Mouse (Mus musculus) hindbrain, embryonic 16.5 days (tissue): ENCODE data around the gene Rnf38. TPM values are rescaled to one million over a fixed set of nuclear protein-coding genes. Genes with fewer than 3 reads are reported as not detected.
A peak's percentile ranks its signal among the peaks of the same experiment; 100 is the strongest.

Experiments
- ATAC-seq: fragments of 200-750 bp; cut with Nextera tagmentation; 2 replicates; pipeline ENCODE4 v1.8.0; 2017; ENCODE audit warnings: moderate TSS enrichment, moderate library complexity
- H3K27ac ChIP-seq: fragments of 300-500 bp; sonication (generic); 2 replicates; pipeline ENCODE4 v1.5.1; 2014; ENCODE audit warnings: low read depth, mild to moderate bottlenecking, control low read depth, low read length, moderate library complexity
- H3K27me3 ChIP-seq: fragments of 300-500 bp; sonication (generic); replicated peaks from 2 replicates; pipeline ENCODE4 v1.6.1; 2014; ENCODE audit warnings: low read length; ENCODE audit not compliant: control insufficient read depth, insufficient read depth
- H3K36me3 ChIP-seq: fragments of 300-500 bp; sonication (generic); 2 replicates; pipeline ENCODE4 v1.6.1; 2014; ENCODE audit warnings: mild to moderate bottlenecking, low read length, moderate library complexity, mixed read lengths; ENCODE audit not compliant: control insufficient read depth, insufficient read depth
- H3K4me1 ChIP-seq: fragments of 300-500 bp; sonication (generic); 2 replicates; pipeline ENCODE4 v1.6.1; 2014; ENCODE audit warnings: low read depth, low read length; ENCODE audit not compliant: control insufficient read depth, insufficient read depth
- H3K4me2 ChIP-seq: fragments of 300-500 bp; sonication (generic); 2 replicates; pipeline ENCODE4 v1.6.1; 2014; ENCODE audit warnings: mild to moderate bottlenecking, low read length, control low read depth, moderate library complexity
- H3K4me3 ChIP-seq: fragments of 300-500 bp; sonication (generic); 2 replicates; pipeline ENCODE4 v1.5.1; 2014; ENCODE audit warnings: mild to moderate bottlenecking, low read length, control low read depth, moderate library complexity
- H3K9ac ChIP-seq: fragments of 300-500 bp; sonication (generic); 2 replicates; pipeline ENCODE4 v1.6.1; 2014; ENCODE audit warnings: low read depth, mild to moderate bottlenecking, control low read depth, low read length, moderate library complexity
- H3K9me3 ChIP-seq: fragments of 300-500 bp; sonication (generic); 2 replicates; pipeline ENCODE4 v1.6.1; 2014; ENCODE audit warnings: mild to moderate bottlenecking, low read length, moderate library complexity; ENCODE audit not compliant: control insufficient read depth
- WGBS: fragments of 180-500 bp; shearing (Covaris S2); extraction: QIAGEN DNeasy Blood & Tissue Kit; methylation state at CpG from one replicate; pipeline ENCODE4 v1.1.7; 2014; 5-methylcytosine and 5-hydroxymethylcytosine counted together
- polyA plus RNA-seq: library from polyadenylated mRNA; unstranded; fragments of >200 nt; fragmentation: Nextera tagmentation; extraction: Ambion mirVana; gene quantifications from 2 replicates; pipeline ENCODE4 v1.2.1, GENCODE M21; 2015

Gene Rnf38
- polyA plus RNA-seq, 1 experiment from 2014 or later = 20.9 TPM

DNA sequence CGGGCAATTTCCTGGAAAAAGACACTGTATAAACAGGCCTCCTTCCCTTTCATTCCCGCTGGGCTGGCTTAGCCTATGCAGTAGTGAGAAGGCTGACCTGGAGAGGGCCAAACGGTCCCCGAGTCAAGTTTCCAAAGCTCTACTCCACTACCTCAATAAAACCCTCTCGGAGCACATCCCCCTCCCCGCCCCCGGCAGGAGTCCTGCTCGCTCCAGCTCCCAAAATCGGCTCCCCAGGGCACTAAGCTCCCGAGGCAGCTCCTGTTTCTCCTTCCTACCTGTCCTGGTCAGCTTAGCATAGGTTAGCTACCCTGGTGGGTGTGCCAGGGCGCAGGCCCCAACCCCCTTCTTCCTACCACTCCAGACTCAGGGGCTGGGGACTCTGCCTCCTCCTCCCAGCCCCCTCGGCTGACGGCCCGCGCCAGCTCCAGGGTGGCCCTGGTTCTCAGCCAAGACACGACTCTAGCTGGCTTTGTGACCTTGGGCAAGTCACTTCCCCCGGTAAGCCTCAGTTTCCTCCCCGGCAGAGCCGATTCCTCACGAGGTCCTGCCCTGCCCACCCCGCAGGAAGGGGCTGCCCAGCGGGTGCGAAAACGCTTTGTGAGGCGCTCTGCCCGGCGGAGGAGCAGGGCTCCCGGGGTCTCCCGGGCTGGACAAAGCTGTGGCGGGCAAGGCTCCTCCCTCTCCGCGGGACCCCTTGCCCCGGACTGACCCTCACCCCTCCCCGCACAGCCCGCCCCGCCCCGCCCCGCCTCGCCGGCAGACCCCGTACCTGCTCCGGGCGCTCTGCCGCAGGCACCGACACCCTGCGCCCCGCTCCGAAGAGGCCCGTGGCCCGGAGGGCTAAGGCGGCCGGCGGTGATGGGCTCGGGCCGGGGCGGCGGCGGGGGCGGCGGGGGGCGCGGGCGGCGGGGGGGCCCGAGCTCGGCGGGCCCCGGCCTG lies 547 bp downstream of the Rnf38 start:
- Histone ChIP-seq H3K9ac (peak overlapping the region; percentile 95), H3K27ac (peak overlapping the region; percentile 92), H3K4me3 (peak overlapping the region; percentile 88), H3K4me2 (peak overlapping the region; percentile 89), H3K36me3 (no peaks in the 10 kb centered on the region), H3K9me3 (no peaks in the 10 kb centered on the region), H3K27me3 (no peaks in the 10 kb centered on the region), H3K4me1 (peaks cover 23% of the 10 kb centered on the region)
- peak; percentile 46 for ATAC-seq
- WGBS = under 1% methylated on average over 47 of the region's 68 CpGs

DNA sequence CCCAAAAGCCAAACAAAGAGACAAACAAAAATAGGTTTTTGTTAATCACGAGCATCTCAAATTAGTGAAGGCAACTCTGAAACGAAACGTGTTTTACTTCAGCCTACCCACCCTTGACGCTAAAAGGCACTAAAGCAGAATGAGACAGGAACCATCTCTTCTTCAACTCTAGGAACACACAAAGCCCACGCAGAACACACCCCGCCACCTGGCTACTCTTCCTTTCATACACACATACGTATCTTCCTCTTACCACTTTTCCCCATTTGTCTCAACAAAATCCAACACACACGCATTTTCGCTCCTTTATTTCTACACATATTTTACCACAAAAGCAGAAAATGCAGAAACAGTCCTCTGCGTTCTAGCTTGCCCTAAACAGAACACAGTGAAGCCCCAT lies 8.5 kb downstream of the Rnf38 start:
- H3K27ac ChIP-seq = no peak overlapping the region
- peaks cover 3% of the 10 kb centered on the region; the same call in 1 of the 2 replicates for H3K4me1 ChIP-seq
- no peak overlapping the region for H3K4me2 ChIP-seq
- no peak for ATAC-seq
- no peaks in the 10 kb centered on the region for H3K27me3 ChIP-seq
- no peaks in the 10 kb centered on the region for H3K9me3 ChIP-seq
- no peak overlapping the region for H3K4me3 ChIP-seq
- WGBS = 92% methylated on average over 10 of the region's 10 CpGs
- no peak overlapping the region for H3K9ac ChIP-seq
- no peaks in the 10 kb centered on the region for H3K36me3 ChIP-seq

DNA sequence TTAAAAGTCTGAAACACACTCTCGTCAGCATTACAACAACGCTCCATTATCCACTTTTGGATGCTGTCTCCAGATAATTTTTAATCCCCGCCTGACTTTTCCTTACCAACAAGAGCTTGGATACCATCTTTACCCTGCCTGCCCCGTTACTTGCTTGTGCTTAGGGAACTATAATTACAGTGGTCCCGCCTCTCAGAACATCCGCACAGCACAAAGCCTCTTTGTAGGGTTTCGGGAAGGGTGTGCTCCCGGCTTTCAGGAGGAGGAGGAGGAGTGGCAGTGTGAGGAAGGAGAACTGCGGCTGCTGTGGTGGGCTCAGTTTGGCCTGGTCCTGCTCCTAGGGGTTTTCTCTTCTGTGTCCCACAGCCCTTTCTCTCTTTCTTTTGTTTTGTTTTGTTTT lies 9.4 kb downstream of the Rnf38 start:
- H3K27ac ChIP-seq = no peak overlapping the region
- no peaks in the 10 kb centered on the region for H3K27me3 ChIP-seq
- H3K4me3 ChIP-seq = no peak overlapping the region
- no peak overlapping the region; the same call in 1 of the 2 replicates for H3K9ac ChIP-seq
- peak overlapping the region; percentile 10; the same call in 1 of the 2 replicates for H3K4me2 ChIP-seq
- ATAC-seq = no peak
- no peaks in the 10 kb centered on the region for H3K9me3 ChIP-seq
- 26% methylated on average over 9 of the region's 9 CpGs for WGBS
- no peaks in the 10 kb centered on the region for H3K36me3 ChIP-seq
- H3K4me1 ChIP-seq = peaks cover 3% of the 10 kb centered on the region; the same call in 1 of the 2 replicates

DNA sequence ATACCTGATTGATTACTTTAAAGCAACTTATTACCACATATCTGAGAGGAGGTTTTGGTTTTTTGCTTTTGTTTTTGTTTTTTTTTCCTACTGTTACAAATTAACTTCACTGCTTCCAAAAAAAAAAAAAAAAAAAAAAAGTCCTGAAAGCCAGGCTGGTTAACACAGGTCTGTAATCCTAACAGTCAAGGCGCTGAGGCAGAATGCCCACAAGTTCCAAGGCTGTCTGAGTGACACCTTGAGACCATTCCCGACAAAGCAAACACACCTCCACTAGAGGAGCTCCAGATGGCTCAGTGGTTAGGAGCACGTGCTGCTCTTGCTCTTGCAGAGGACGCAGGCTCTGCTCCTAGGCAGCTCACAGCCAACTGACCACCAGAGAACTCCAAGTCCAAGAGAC lies 10.1 kb downstream of the Rnf38 start:
- H3K9me3 ChIP-seq = no peaks in the 10 kb centered on the region
- WGBS = 66% methylated on average over 4 of the region's 4 CpGs
- no peaks in the 10 kb centered on the region for H3K27me3 ChIP-seq
- peaks cover 3% of the 10 kb centered on the region; the same call in 1 of the 2 replicates for H3K4me1 ChIP-seq
- no peak for ATAC-seq
- H3K27ac ChIP-seq = no peak overlapping the region
- no peak overlapping the region for H3K4me3 ChIP-seq
- no peak overlapping the region for H3K4me2 ChIP-seq
- no peaks in the 10 kb centered on the region for H3K36me3 ChIP-seq
- H3K9ac ChIP-seq = no peak overlapping the region

DNA sequence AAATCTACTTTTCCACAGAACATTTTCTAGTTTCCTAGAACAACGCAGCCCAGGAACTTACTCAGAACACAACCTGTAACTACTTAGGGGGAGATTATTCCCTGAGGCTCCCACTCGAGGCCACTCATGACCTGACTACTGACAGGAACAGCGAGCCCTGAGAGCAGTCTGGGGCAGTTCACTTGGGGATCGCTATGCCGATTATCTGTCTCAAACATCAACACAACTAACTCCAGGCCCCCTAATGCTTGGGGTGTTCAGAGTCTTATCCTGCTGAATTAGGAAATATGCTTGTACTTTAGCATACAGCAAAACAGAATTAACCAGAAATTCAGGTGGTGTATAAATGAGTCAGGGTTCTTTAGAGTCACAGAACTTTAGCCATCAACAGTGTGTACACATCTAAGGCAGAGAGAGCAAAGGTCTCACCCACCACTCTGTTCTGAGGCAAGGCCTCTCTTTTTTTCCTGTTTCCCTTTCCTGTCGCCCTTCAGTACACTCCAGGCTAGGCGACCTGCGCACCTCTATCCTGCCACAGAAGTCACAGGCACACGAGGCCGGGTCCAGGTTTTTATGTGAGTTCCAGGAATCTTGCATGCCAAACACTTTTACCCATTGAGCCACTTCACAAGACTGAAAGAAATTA lies 16.7 kb downstream of the Rnf38 start:
- no peak overlapping the region for H3K4me3 ChIP-seq
- no peak for ATAC-seq
- H3K27me3 ChIP-seq = no peaks in the 10 kb centered on the region
- H3K4me1 ChIP-seq = no peaks in the 10 kb centered on the region
- H3K36me3 ChIP-seq = no peaks in the 10 kb centered on the region
- no peak overlapping the region for H3K9ac ChIP-seq
- no peaks in the 10 kb centered on the region for H3K9me3 ChIP-seq
- 71% methylated on average over 10 of the region's 10 CpGs for WGBS
- H3K4me2 ChIP-seq = no peak overlapping the region
- H3K27ac ChIP-seq = no peak overlapping the region

DNA sequence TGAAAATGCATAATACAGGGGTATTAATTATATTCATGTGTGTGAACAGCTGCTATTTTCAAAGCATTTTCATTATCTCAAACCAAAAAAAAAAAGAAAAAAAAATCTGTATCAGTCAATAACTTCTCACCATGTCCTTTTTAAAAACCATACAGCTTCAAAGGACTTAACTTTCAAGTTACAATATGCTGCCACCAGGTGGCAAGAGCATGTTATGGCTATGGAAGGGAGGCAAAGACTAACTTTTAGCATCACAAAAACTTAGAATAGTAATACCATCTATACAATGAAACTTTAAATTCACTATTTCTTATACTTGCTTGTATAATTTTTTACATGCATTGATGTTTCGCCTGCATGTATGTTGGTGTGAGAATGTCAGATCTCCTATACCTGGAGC lies 33.6 kb downstream of the Rnf38 start:
- H3K4me2 ChIP-seq = no peak overlapping the region
- H3K36me3 ChIP-seq = no peaks in the 10 kb centered on the region
- H3K27me3 ChIP-seq = no peaks in the 10 kb centered on the region
- no peak overlapping the region for H3K9ac ChIP-seq
- no peaks in the 10 kb centered on the region; the same call in 1 of the 2 replicates for H3K4me1 ChIP-seq
- WGBS = 86% methylated on average over 1 of the region's 1 CpGs
- no peak overlapping the region for H3K27ac ChIP-seq
- ATAC-seq = no peak
- H3K9me3 ChIP-seq = no peaks in the 10 kb centered on the region
- H3K4me3 ChIP-seq = no peak overlapping the region

DNA sequence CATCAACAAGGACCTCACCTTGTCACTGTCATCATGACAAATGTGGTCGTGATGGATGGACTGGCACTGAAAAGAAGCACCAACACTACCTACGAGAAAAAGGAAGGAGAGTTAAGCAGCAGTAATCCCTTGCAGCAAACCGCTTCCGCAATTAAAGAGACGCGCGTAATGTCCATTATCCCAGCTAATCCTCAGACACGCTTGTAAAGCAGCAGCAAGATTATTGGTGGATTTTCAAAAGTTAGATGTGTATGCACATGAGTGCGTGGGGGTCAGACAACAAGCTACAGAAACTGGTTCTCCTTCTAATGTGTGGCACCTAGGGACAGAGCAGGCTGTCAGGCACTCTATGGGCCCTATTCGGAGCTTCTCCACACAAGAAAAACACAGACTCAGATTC lies 46.2 kb downstream of the Rnf38 start:
- no peak for ATAC-seq
- 70% methylated on average over 10 of the region's 10 CpGs for WGBS
- Histone ChIP-seq H3K36me3 (no peaks in the 10 kb centered on the region), H3K27me3 (no peaks in the 10 kb centered on the region), H3K27ac (no peak overlapping the region), H3K4me2 (no peak overlapping the region), H3K4me3 (no peak overlapping the region), H3K9ac (no peak overlapping the region), H3K9me3 (no peaks in the 10 kb centered on the region), H3K4me1 (no peaks in the 10 kb centered on the region)

DNA sequence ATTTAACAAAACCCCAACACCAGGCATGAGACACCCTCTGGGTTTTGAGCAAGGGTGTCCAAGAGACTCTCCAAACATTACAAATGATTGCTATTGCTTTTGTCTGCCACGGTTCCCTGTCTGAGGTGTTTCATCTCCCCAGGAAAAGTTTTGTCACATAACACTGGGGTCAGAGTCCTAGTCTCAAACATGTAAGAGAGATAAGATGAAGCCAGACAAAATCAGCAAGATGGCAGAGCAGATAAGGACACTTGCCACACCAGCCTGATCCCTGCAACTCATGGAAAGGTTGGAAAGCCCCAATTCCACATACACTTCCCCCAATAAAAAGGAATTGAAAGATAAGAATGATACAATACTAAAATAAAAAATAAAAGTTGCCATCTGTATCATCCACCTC lies 49.7 kb downstream of the Rnf38 start:
- WGBS = 64% methylated on average over 1 of the region's 1 CpGs
- no peaks in the 10 kb centered on the region for H3K36me3 ChIP-seq
- no peaks in the 10 kb centered on the region for H3K9me3 ChIP-seq
- no peak overlapping the region for H3K27ac ChIP-seq
- no peak overlapping the region for H3K4me2 ChIP-seq
- no peaks in the 10 kb centered on the region for H3K27me3 ChIP-seq
- ATAC-seq = no peak
- H3K4me1 ChIP-seq = no peaks in the 10 kb centered on the region
- no peak overlapping the region for H3K4me3 ChIP-seq
- H3K9ac ChIP-seq = no peak overlapping the region

DNA sequence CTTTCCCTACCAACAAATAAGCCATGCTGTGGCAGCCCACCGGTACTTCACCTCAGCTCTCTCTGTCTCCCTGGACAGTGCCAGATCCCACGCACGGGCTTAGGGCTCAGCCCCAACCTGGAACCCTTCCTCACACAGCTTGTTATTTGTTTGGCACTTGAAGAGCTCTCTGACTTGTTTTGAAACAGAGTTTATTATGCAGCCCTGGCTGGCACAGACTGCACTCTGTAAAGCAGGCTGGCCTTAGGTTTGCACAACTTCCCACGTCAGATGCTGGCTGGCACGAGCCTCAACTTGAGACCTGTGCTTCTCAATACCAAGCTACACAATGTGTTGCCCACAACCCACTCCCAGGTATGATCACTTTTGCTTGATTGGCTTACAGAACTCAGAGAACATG lies 53.8 kb downstream of the Rnf38 start:
- Histone ChIP-seq H3K36me3 (no peaks in the 10 kb centered on the region), H3K4me2 (no peak overlapping the region), H3K4me3 (no peak overlapping the region), H3K4me1 (no peaks in the 10 kb centered on the region), H3K27ac (no peak overlapping the region), H3K9me3 (no peaks in the 10 kb centered on the region), H3K9ac (no peak overlapping the region), H3K27me3 (no peaks in the 10 kb centered on the region)
- ATAC-seq = no peak
- 69% methylated on average over 5 of the region's 5 CpGs for WGBS
